In genomic region chr6:108735910-108736750, GRCm38 (mm10) we compare ENCODE assay signal across 8 mouse cellular contexts. TPM values are rescaled to one million over a fixed set of nuclear protein-coding genes. Genes with fewer than 3 reads are reported as not detected.
DNase-seq lines count a peak whose midpoint lies in the region; ATAC-seq and TF ChIP-seq lines count a peak whose summit lies in the region.

No protein-coding gene starts in this region.

- TF ChIP-seq CTCF in cerebellum, adult 2 months (IDR thresholded peaks at IDR 0.05; ENCODE audit: borderline replicate concordance, insufficient read depth, low read depth, low read length): peak; percentile 85

- H3K4me1 ChIP-seq in cerebellum, adult 2 months (ENCODE audit: control insufficient read depth, insufficient read depth, low read length): no peaks in the 10 kb centered on the region
- no peaks in the 10 kb centered on the region for H3K4me1 ChIP-seq in intestine, embryonic 15.5 days (replicated peaks)
- H3K4me1 ChIP-seq in midbrain, embryonic 12.5 days: no peaks in the 10 kb centered on the region

- peak; percentile 88 for DNase-seq in heart, adult 11 months
- DNase-seq in heart, postnatal 25 days (ENCODE audit: low spot score): no peak
- DNase-seq in cerebellum, adult 2 months: peak; percentile 61 to 73
- peak; percentile 75 to 82 for DNase-seq in left cerebral cortex, postnatal 10 days (ENCODE audit: extremely low spot score in 1 of 2, low spot score in 2 of 2)
- peak; percentile 86 for DNase-seq in right cerebral cortex, postnatal 4 days

- ATAC-seq in frontal cortex, adult (ENCODE audit: low TSS enrichment): peak; percentile 88
- ATAC-seq in intestine, embryonic 15.5 days: peak; percentile 67
- peak; percentile 78 for ATAC-seq in midbrain, embryonic 12.5 days (ENCODE audit: low FRiP score, low read depth)

- no peak overlapping the region for H3K27ac ChIP-seq in cerebellum, adult 2 months (ENCODE audit: insufficient read depth, low read length)
- no peak overlapping the region for H3K27ac ChIP-seq in intestine, embryonic 15.5 days
- no peak overlapping the region for H3K27ac ChIP-seq in midbrain, embryonic 12.5 days (replicated peaks)

- no peak for TF ChIP-seq POLR2A in cerebellum, adult 2 months (IDR thresholded peaks at IDR 0.05; ENCODE audit: borderline replicate concordance, insufficient read depth, low read length)

- 56% methylated on average over 9 of the region's 9 CpGs for WGBS in cerebellum, adult 2 months
- WGBS in intestine, embryonic 15.5 days: 48% methylated on average over 9 of the region's 9 CpGs
- 53% methylated on average over 9 of the region's 9 CpGs for WGBS in midbrain, embryonic 12.5 days

- intact Hi-C loops in heart, postnatal 25 days (cut with DNase I): loop anchor here (1.0 kb wide), 1 partner anchor 319 kb away; no protein-coding TSS in a partner anchor
- intact Hi-C loops in left cerebral cortex, postnatal 10 days (cut with DNase I): no loop called here

- no peaks in the 10 kb centered on the region for H3K27me3 ChIP-seq in cerebellum, adult 2 months (ENCODE audit: control insufficient read depth, insufficient read depth, low read length)
- H3K27me3 ChIP-seq in intestine, embryonic 15.5 days (replicated peaks): no peaks in the 10 kb centered on the region
- H3K27me3 ChIP-seq in midbrain, embryonic 12.5 days: no peaks in the 10 kb centered on the region

- no peak overlapping the region for H3K4me2 ChIP-seq in intestine, embryonic 15.5 days (replicated peaks)
- H3K4me2 ChIP-seq in midbrain, embryonic 12.5 days (replicated peaks): no peak overlapping the region

- H3K9me3 ChIP-seq in intestine, embryonic 15.5 days: no peaks in the 10 kb centered on the region
- H3K9me3 ChIP-seq in midbrain, embryonic 12.5 days: no peaks in the 10 kb centered on the region

- H3K4me3 ChIP-seq in cerebellum, adult 2 months (replicated peaks; ENCODE audit: insufficient read depth, low read depth, low read length): no peak overlapping the region
- no peak overlapping the region for H3K4me3 ChIP-seq in intestine, embryonic 15.5 days (replicated peaks)
- H3K4me3 ChIP-seq in midbrain, embryonic 12.5 days: no peak overlapping the region

- H3K9ac ChIP-seq in intestine, embryonic 15.5 days: no peak overlapping the region
- no peak overlapping the region for H3K9ac ChIP-seq in midbrain, embryonic 12.5 days (replicated peaks)

- H3K36me3 ChIP-seq in intestine, embryonic 15.5 days: no peaks in the 10 kb centered on the region
- no peaks in the 10 kb centered on the region for H3K36me3 ChIP-seq in midbrain, embryonic 12.5 days

RNA-seq across cellular contexts. Expression of gene Arl8b, which starts 46.8 kb away (rescaled TPM):
- total RNA-seq in heart, postnatal 25 days (2021): 10 to 100 TPM; 86.9 to 92.9 TPM
- 75.4 and 77.9 TPM in 2 replicates for polyA plus RNA-seq in cerebellum, adult 2 months (2012; rRNA removed)
- polyA plus RNA-seq in intestine, embryonic 15.5 days (2015; fragmentation: Nextera tagmentation; extraction: Ambion mirVana): 84.5 and 98.8 TPM in 2 replicates
- 100 to 1,000 TPM; 173 TPM for total RNA-seq in left cerebral cortex, postnatal 10 days (2021)
- 74.2 and 75.5 TPM in 2 replicates for polyA plus RNA-seq in midbrain, embryonic 12.5 days (2016; fragmentation: Nextera tagmentation; extraction: Ambion mirVana)
